Mouse (Mus musculus) hindbrain, embryonic 13.5 days (tissue): ENCODE results near the gene Abcd3. TPM values are rescaled to one million over a fixed set of nuclear protein-coding genes. Genes with fewer than 3 reads are reported as not detected.
A peak's percentile ranks its signal among the peaks of the same experiment; 100 is the strongest.

Source experiments
- ATAC-seq: fragments of 200-750 bp; cut with Nextera tagmentation; 2 replicates; pipeline ENCODE4 v1.8.0; 2017; ENCODE audit warnings: moderate TSS enrichment; ENCODE audit not compliant: low FRiP score
- H3K27ac ChIP-seq: fragments of 300-500 bp; sonication (generic); 2 replicates; pipeline ENCODE4 v1.5.1; 2015; ENCODE audit warnings: inconsistent platforms, mild to moderate bottlenecking, moderate library complexity
- H3K27me3 ChIP-seq: fragments of 300-500 bp; sonication (generic); 2 replicates; pipeline ENCODE4 v1.6.1; 2015; ENCODE audit warnings: mild to moderate bottlenecking, inconsistent platforms
- H3K36me3 ChIP-seq: fragments of 300-500 bp; sonication (generic); 2 replicates; pipeline ENCODE4 v1.6.1; 2015; ENCODE audit warnings: mild to moderate bottlenecking, inconsistent platforms
- H3K4me1 ChIP-seq: fragments of 300-500 bp; sonication (generic); replicated peaks from 2 replicates; pipeline ENCODE4 v1.6.1; 2015; ENCODE audit warnings: inconsistent platforms
- H3K4me2 ChIP-seq: fragments of 300-500 bp; sonication (generic); 2 replicates; pipeline ENCODE4 v1.6.1; 2015; ENCODE audit warnings: inconsistent platforms, mild to moderate bottlenecking, moderate library complexity
- H3K4me3 ChIP-seq: fragments of 300-500 bp; sonication (generic); 2 replicates; pipeline ENCODE4 v1.5.1; 2015; ENCODE audit warnings: mild to moderate bottlenecking, inconsistent platforms
- H3K9ac ChIP-seq: fragments of 300-500 bp; sonication (generic); 2 replicates; pipeline ENCODE4 v1.6.1; 2015; ENCODE audit warnings: mild to moderate bottlenecking, inconsistent platforms
- H3K9me3 ChIP-seq: fragments of 300-500 bp; sonication (generic); 2 replicates; pipeline ENCODE4 v1.6.1; 2016; ENCODE audit warnings: inconsistent platforms
- WGBS: fragments of 180-500 bp; shearing (Covaris S2); methylation state at CpG from one replicate; pipeline ENCODE4 v1.1.7; 2015; 5-methylcytosine and 5-hydroxymethylcytosine counted together
- polyA plus RNA-seq: library from polyadenylated mRNA; unstranded; fragments of >200 nt; fragmentation: Nextera tagmentation; extraction: Ambion mirVana; gene quantifications from 2 replicates; pipeline ENCODE4 v1.2.1, GENCODE M21; 2015

Gene Abcd3
- polyA plus RNA-seq, 1 experiment from 2014 or later = 70.6 TPM

GRCm38 (mm10) chr3:121841412-121842014 lies 26.4 kb upstream of the Abcd3 start:
- H3K36me3 ChIP-seq = no peaks in the 10 kb centered on the region
- no peaks in the 10 kb centered on the region for H3K9me3 ChIP-seq
- no peak overlapping the region for H3K4me3 ChIP-seq
- 83% methylated on average over 9 of the region's 9 CpGs for WGBS
- no peak for ATAC-seq
- H3K4me1 ChIP-seq = no peaks in the 10 kb centered on the region
- H3K4me2 ChIP-seq = no peak overlapping the region
- H3K27me3 ChIP-seq = no peaks in the 10 kb centered on the region
- H3K9ac ChIP-seq = no peak overlapping the region
- H3K27ac ChIP-seq = no peak overlapping the region

GRCm38 (mm10) chr3:121840351-121840750 lies 25.2 kb upstream of the Abcd3 start:
- H3K27ac ChIP-seq = no peak overlapping the region
- no peaks in the 10 kb centered on the region for H3K4me1 ChIP-seq
- H3K27me3 ChIP-seq = no peaks in the 10 kb centered on the region
- H3K36me3 ChIP-seq = no peaks in the 10 kb centered on the region
- ATAC-seq = no peak
- no peaks in the 10 kb centered on the region for H3K9me3 ChIP-seq
- H3K9ac ChIP-seq = no peak overlapping the region
- no peak overlapping the region for H3K4me3 ChIP-seq
- H3K4me2 ChIP-seq = no peak overlapping the region
- WGBS = 97% methylated on average over 8 of the region's 8 CpGs

- H3K27ac ChIP-seq = no peak overlapping the region
- no peaks in the 10 kb centered on the region for H3K27me3 ChIP-seq
- no peaks in the 10 kb centered on the region for H3K36me3 ChIP-seq
- no peak overlapping the region for H3K4me2 ChIP-seq
- no peak for ATAC-seq
- no peak overlapping the region for H3K4me3 ChIP-seq
- H3K4me1 ChIP-seq = no peaks in the 10 kb centered on the region
- H3K9me3 ChIP-seq = no peaks in the 10 kb centered on the region
- H3K9ac ChIP-seq = no peak overlapping the region
- WGBS = 79% methylated on average over 2 of the region's 2 CpGs
Observed at GRCm38 (mm10) chr3:121834732-121835131, 19.6 kb upstream of the Abcd3 start.

GRCm38 (mm10) chr3:121834250-121834649 lies 19.1 kb upstream of the Abcd3 start:
- no peak overlapping the region for H3K9ac ChIP-seq
- H3K4me2 ChIP-seq = no peak overlapping the region
- no peak for ATAC-seq
- no peak overlapping the region for H3K4me3 ChIP-seq
- H3K36me3 ChIP-seq = no peaks in the 10 kb centered on the region
- WGBS = 92% methylated on average over 4 of the region's 4 CpGs
- H3K27ac ChIP-seq = no peak overlapping the region
- H3K9me3 ChIP-seq = no peaks in the 10 kb centered on the region
- no peaks in the 10 kb centered on the region for H3K4me1 ChIP-seq
- no peaks in the 10 kb centered on the region for H3K27me3 ChIP-seq

DNA sequence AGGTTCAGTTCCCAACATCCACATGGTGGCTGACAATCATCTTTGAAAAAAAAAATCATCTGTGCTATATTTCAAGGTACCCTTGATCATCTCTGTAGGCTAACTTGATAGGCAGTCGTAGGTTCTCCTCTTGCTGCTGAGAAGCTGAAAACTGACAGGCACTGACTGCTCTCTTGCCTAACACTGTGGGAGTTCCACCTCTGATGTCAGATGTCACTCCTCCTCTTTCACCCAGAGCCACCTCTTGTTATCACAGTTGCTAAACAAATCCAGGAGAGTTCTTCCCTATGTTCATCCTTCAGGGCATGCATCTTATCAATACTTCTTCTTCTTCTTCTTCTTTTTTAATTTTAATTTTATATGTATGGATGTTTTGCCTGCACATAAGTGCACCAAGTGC lies 10.0 kb upstream of the Abcd3 start:
- 66% methylated on average over 1 of the region's 1 CpGs for WGBS
- Histone ChIP-seq H3K4me1 (no peaks in the 10 kb centered on the region), H3K27me3 (no peaks in the 10 kb centered on the region), H3K9me3 (0 out of 2 replicates have a peak, but pooled peaks cover 2% of the 10 kb centered on the region), H3K36me3 (no peaks in the 10 kb centered on the region), H3K4me3 (no peak overlapping the region), H3K9ac (no peak overlapping the region), H3K4me2 (no peak overlapping the region), H3K27ac (no peak overlapping the region)
- no peak for ATAC-seq

DNA sequence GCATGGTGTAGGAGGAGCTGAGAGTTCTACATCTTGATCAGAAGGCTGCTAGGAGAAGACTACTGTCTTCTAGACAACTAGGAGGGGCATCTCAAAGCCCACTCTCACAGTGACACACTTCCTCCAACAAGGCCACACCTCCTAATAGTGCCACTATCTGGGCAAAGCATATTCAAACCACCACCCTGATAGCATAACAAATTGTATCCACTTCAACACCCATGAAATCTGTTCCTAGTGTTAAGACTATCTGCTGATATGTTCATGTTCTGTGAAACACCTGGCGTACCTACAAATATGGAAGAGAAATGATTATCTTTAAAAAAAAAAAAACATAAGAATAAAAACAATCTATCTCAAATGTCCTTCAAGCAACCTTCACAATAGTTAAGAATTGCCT lies 9.2 kb upstream of the Abcd3 start:
- no peaks in the 10 kb centered on the region for H3K27me3 ChIP-seq
- no peak for ATAC-seq

GRCm38 (mm10) chr3:121822643-121823042 lies 7.5 kb upstream of the Abcd3 start:
- Histone ChIP-seq H3K4me2 (no peak overlapping the region), H3K27ac (no peak overlapping the region), H3K9me3 (no peaks in the 10 kb centered on the region), H3K4me1 (no peaks in the 10 kb centered on the region), H3K9ac (no peak overlapping the region), H3K36me3 (no peaks in the 10 kb centered on the region), H3K27me3 (no peaks in the 10 kb centered on the region), H3K4me3 (no peak overlapping the region)
- ATAC-seq = no peak
- 87% methylated on average over 5 of the region's 5 CpGs for WGBS

More for the DNA sequence above, 9.2 kb upstream of the Abcd3 start:
- Histone ChIP-seq H3K4me1 (no peaks in the 10 kb centered on the region), H3K9ac (no peak overlapping the region), H3K36me3 (no peaks in the 10 kb centered on the region), H3K4me3 (no peak overlapping the region), H3K27ac (no peak overlapping the region), H3K9me3 (0 out of 2 replicates have a peak, but pooled peaks cover 2% of the 10 kb centered on the region), H3K4me2 (no peak overlapping the region)
- 95% methylated on average over 1 of the region's 1 CpGs for WGBS

DNA sequence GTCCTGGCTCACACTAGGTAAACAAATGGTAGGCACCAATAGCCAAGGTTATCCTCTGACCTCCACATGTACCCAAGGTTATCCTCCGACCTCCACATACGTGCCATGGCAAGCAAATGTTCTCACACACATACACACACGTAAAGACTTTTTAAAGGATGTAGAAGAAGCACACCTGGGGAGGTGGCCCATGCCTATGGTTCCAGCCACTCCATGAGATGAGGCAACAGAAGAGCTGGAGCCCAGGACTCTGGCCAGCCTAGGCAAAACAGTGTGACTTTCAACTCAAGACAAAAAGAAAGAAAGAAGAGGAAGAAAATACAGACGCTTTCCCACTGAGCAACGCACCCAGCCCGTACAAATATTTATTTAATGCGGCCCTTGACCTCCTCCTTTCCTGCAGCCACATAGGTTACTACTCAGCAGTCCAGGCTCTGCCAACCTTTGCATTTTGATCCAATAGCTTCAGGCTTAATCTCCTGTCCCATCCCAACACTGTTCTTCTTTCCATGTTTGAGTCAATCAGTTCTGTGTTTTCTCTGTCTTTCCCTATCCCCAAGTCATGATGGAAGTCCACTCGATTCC lies 6.5 kb upstream of the Abcd3 start:
- H3K27me3 ChIP-seq = no peaks in the 10 kb centered on the region
- 90% methylated on average over 8 of the region's 8 CpGs for WGBS
- no peak for ATAC-seq

DNA sequence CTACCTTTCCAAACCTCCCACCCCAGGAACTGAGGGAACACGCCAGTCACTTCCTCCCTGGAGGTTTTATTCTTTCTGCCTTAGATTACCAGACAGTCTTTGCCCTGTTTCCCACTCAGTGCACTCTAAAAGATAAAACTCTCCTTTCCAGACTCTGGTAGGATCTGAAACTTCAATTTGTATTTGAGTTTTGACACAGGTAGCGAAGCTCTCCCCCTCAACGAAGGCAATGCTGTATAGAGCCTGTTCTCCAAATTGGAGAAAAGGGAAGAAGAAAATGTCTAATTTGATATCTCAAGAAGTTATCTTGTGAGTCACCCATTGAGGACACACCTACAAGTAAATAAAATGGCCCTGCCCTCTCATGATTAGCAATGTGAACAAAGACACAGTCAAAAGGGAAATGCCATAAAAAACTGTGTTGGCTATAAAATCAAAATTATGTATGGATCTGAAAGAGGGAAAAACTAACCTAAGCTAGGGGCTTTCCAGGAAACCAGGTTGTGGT lies 4.6 kb upstream of the Abcd3 start:
- peaks cover 6% of the 10 kb centered on the region; the same call in 1 of the 2 replicates for H3K4me1 ChIP-seq
- H3K27me3 ChIP-seq = no peaks in the 10 kb centered on the region
- H3K4me2 ChIP-seq = no peak overlapping the region
- H3K27ac ChIP-seq = no peak overlapping the region
- H3K9ac ChIP-seq = no peak overlapping the region
- WGBS = 91% methylated on average over 3 of the region's 3 CpGs
- ATAC-seq = no peak
- H3K36me3 ChIP-seq = no peaks in the 10 kb centered on the region
- H3K9me3 ChIP-seq = no peaks in the 10 kb centered on the region
- H3K4me3 ChIP-seq = no peak overlapping the region

More for the DNA sequence above, 6.5 kb upstream of the Abcd3 start:
- Histone ChIP-seq H3K27ac (no peak overlapping the region), H3K9me3 (no peaks in the 10 kb centered on the region), H3K4me1 (no peaks in the 10 kb centered on the region), H3K36me3 (no peaks in the 10 kb centered on the region), H3K4me3 (no peak overlapping the region), H3K9ac (no peak overlapping the region), H3K4me2 (no peak overlapping the region)

DNA sequence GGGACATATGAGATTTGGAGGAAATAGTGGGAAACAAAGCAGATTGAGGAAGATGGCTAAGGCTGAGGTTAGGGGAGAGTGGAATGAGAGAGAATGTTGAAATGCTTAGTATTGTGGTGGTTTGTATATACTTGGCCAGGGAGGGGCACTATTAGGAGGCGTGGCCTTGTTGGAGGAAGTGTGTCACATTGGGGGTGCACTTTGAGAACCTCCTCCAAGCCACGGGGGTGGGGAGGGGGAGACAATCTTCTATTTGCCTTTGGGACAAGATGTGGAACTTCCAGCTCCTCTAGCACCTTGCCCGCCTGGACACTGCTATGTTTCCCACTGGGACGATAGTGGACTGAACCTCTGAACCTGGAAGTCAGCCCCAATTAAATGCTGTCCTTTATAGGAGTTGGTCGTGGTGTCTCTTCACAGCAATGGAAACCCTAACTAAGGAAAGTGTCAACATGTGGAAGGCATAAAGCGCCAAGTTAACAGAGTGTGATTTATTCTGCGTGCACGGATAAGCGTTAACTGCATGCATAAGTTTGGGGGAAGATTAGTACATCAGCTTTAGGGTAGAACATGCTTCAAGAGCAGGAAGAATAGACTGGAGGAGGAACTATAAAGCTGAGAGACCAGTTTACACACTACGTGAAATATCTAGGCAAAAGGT lies 3.8 kb upstream of the Abcd3 start:
- Histone ChIP-seq H3K36me3 (no peaks in the 10 kb centered on the region), H3K4me2 (no peak overlapping the region), H3K4me1 (peaks cover 12% of the 10 kb centered on the region), H3K9me3 (no peaks in the 10 kb centered on the region), H3K4me3 (no peak overlapping the region), H3K27ac (no peak overlapping the region), H3K9ac (no peak overlapping the region), H3K27me3 (no peaks in the 10 kb centered on the region)
- ATAC-seq = no peak
- 88% methylated on average over 10 of the region's 10 CpGs for WGBS

DNA sequence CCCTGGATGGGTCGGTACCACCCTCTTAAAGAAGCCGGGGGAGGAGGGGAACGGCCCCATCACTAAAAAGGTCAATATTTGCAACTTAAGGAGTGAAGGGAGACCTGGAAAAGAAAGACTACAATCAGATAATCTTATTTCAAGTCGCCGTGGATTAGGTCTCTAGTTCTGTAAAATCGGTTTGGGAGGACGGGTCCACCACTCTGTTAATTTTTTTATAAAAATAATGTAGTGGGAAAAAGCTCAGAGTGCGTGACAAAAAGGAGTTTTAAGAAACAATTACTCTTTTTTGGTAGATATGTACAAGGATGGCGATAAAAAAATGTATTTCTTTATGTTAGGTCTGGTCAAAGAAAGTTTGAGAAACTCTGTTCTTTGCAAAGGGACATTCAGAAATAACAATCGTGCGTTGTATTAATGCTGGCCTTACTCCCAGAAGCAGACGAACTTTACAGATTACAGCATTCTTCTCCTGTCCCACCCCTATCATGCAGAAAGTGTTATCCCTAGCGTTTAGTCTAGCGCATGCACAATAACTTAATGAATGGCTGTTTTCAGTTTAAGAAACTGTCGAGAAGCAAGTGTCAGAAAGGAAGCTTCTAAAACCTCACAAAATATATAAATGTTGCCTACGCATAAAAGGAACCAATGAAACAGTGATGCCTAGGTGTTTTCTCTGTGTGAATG lies 590 bp upstream of the Abcd3 start:
- Histone ChIP-seq H3K27ac (peak overlapping the region; percentile 98), H3K4me1 (peaks cover 28% of the 10 kb centered on the region), H3K27me3 (no peaks in the 10 kb centered on the region), H3K9ac (peak overlapping the region; percentile 88), H3K4me3 (peak overlapping the region; percentile 75), H3K9me3 (no peaks in the 10 kb centered on the region), H3K36me3 (no peaks in the 10 kb centered on the region), H3K4me2 (peak overlapping the region; percentile 80)
- 21% methylated on average over 16 of the region's 16 CpGs for WGBS
- ATAC-seq = no peak

DNA sequence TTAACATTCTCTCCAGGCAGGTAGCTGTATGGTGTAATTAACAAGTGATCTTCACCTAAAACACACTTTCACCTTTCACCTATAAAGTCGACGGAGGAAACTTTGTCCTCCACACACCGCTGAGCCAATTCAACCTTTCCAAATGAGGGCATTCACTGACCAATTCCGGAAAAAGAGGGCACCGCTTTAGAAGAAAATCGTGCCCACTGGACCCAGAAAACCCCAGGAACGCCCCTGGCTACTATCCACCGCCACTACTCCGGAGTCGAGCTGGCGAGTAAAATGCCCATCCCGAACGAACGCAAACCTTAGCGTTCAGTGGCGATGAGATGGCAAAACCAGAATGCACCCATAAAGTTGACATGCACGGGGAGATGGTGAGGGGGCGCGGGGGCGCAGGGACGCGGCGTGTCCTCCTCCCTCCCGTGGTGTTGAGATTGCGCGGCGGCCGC lies 663 bp downstream of the Abcd3 start:
- Histone ChIP-seq H3K4me3 (peak overlapping the region; percentile 75), H3K27ac (peak overlapping the region; percentile 98), H3K4me2 (peak overlapping the region; percentile 80), H3K9me3 (no peaks in the 10 kb centered on the region), H3K36me3 (no peaks in the 10 kb centered on the region), H3K4me1 (peaks cover 36% of the 10 kb centered on the region), H3K27me3 (no peaks in the 10 kb centered on the region), H3K9ac (peak overlapping the region; percentile 88)
- ATAC-seq = no peak; the same call in 1 of the 2 replicates
- under 1% methylated on average over 24 of the region's 28 CpGs for WGBS
